In genomic region chr2:4300816-4301215, GRCm38 (mm10) we compare ENCODE assay signal across 8 mouse cellular contexts.
A peak's percentile ranks its signal among the peaks of the same experiment; 100 is the strongest.
DNase-seq lines count a peak whose midpoint lies in the region; ATAC-seq and TF ChIP-seq lines count a peak whose summit lies in the region.

No protein-coding gene starts in this region.

- WGBS in liver, embryonic 13.5 days (ENCODE audit: insufficient replicate concordance) = 14% methylated on average over 8 of the region's 8 CpGs

- H3K27ac ChIP-seq in liver, embryonic 13.5 days = peak overlapping the region; percentile 29

- H3K79me3 ChIP-seq in C2C12 (ENCODE audit: low read depth) = peaks cover 41% of the 10 kb centered on the region

- no peaks in the 10 kb centered on the region for H3K4me1 ChIP-seq in liver, embryonic 13.5 days (replicated peaks)

- no peaks in the 10 kb centered on the region for H3K36me3 ChIP-seq in C2C12 (ENCODE audit: control insufficient read depth, insufficient read depth)
- no peaks in the 10 kb centered on the region for H3K36me3 ChIP-seq in liver, embryonic 13.5 days

- H3ac ChIP-seq in C2C12 (ENCODE audit: control insufficient read depth, insufficient read length, low read depth) = peak overlapping the region; percentile 80

- peak; percentile 28 for DNase-seq in embryo, embryonic 10 days (ENCODE audit: low spot score)
- no peak for DNase-seq in embryo, embryonic 9.5 days (ENCODE audit: extremely low spot score)
- peak; percentile 37 for DNase-seq in forelimb bud, embryonic 11.5 days (ENCODE audit: low read depth, low spot score)
- DNase-seq in liver, embryonic 13.5 days = no peak
- no peak for DNase-seq in frontal cortex, postnatal 14 days (ENCODE audit: low spot score in 2 of 2)
- DNase-seq in cerebellum, adult 9-10 months = no peak
- DNase-seq in right cerebral cortex, postnatal 25 days = no peak

- TF ChIP-seq CTCF in C2C12 (IDR thresholded peaks at IDR 0.05; ENCODE audit: control insufficient read depth, insufficient read depth, insufficient read length) = no peak

- no peak overlapping the region for H3K9ac ChIP-seq in liver, embryonic 13.5 days

- H3K27me3 ChIP-seq in C2C12 (ENCODE audit: control insufficient read depth, insufficient read depth, insufficient read length) = no peaks in the 10 kb centered on the region
- H3K27me3 ChIP-seq in liver, embryonic 13.5 days = peaks cover 11% of the 10 kb centered on the region

- peak overlapping the region; percentile 45 for H3K4me3 ChIP-seq in C2C12 (ENCODE audit: insufficient read depth, poor library complexity, severe bottlenecking)
- 0 out of 2 replicates have a peak overlapping the region, but pooled peaks have one; percentile 9 for H3K4me3 ChIP-seq in liver, embryonic 13.5 days (replicated peaks)

- peaks cover 56% of the 10 kb centered on the region for H3K79me2 ChIP-seq in C2C12 (ENCODE audit: control insufficient read depth, insufficient read depth)

- H3K4me2 ChIP-seq in liver, embryonic 13.5 days = peak overlapping the region; percentile 28

- H3K9me3 ChIP-seq in liver, embryonic 13.5 days (replicated peaks) = no peaks in the 10 kb centered on the region

- ATAC-seq in liver, embryonic 13.5 days (ENCODE audit: low read depth) = no peak

TF ChIP-seq in C2C12, 6 proteins besides CTCF, POLR2A, EP300 and RAD21:
- peak; percentile 9 for TF ChIP-seq MAX (IDR thresholded peaks at IDR 0.05)
- no peak for TF ChIP-seq MYOD1 (IDR thresholded peaks at IDR 0.05; ENCODE audit: control insufficient read depth, insufficient read length, low read depth)
- no peak for TF ChIP-seq CEBPB (IDR thresholded peaks at IDR 0.05; ENCODE audit: low read depth)
- TF ChIP-seq FOSL1 (IDR thresholded peaks at IDR 0.05; ENCODE audit: insufficient read depth, low read length, poor library complexity, severe bottlenecking) = no peak

Comparison
In these comparisons a context has a peak if more than half of its experiments do, and no peak if none do; other contexts are left out.
1. DNase-seq: peak in embryo, embryonic 10 days (single experiment) and forelimb bud, embryonic 11.5 days (single experiment); none in embryo, embryonic 9.5 days (single experiment), liver, embryonic 13.5 days (single experiment), frontal cortex, postnatal 14 days (0 of 2), cerebellum, adult 9-10 months (single experiment) and right cerebral cortex, postnatal 25 days (single experiment).